Mouse (Mus musculus) retina, adult 2 months (tissue): ENCODE results near the gene Gm9048.
"Not testable (repeated sequence)": the region's sequence is repeated elsewhere in the genome, so short reads cannot be mapped to it uniquely, and the experiment has no call there.

Experiments used
- DNase-seq: peaks from one replicate; pipeline ENCODE4 v3.0.0-alpha.2; 2012; ENCODE audit warnings: low read depth, low spot score

Gm9048 gene

GRCm38 (mm10) chr10:118348579-118348978 is at the start of gene Gm9048:
Gm9048 (minus strand) TSS chr10:118348679.
- DNase-seq = not testable (repeated sequence)

DNA sequence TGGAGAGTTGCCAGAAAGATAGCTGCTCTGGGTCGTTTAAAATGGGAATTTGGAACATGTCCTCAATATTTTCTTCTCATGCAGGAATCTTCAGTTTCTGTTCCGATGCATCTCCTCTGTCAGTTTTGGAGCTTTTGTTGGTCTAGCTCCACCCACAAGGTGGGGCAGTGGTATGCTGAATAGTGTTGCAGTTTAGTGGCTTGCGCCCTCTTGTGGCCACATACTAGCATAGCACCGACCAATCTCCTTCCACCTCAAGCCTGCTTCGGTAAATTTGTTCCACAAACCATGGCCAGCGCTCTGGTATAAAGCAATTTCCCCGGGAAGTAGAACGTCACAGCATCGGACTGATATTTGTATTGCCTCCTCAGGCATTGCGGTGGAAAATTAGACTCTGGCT is 22.0 kb upstream of the Gm9048 start:
- DNase-seq = peak; percentile 63

GRCm38 (mm10) chr10:118369518-118369917 is 21.0 kb upstream of the Gm9048 start:
- DNase-seq = no peak

DNA sequence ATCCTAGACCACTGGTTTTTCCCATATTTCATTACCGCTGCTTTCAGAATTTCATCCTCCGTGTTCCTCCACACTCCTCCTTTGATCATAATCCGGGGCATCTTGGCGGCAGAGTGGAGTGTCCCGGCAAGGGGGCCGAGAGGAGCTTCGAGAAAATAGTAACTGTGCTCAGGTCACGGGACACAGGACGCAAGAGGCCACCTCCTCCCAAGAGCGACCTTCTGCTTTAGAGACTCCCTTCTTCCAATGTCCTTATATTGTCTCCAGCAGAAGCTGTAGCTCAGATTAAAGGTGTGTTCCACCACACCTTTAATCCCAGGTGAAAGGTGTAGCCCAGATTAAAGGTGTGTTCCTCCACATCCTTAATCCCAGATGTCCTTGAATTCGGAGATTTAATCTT is 5.5 kb upstream of the Gm9048 start, which contains the start of gene Gm9049:
TSS of gene Gm9049 (minus strand) at position 101 of the 400 bp plus-strand sequence.
- not testable (repeated sequence) for DNase-seq

DNA sequence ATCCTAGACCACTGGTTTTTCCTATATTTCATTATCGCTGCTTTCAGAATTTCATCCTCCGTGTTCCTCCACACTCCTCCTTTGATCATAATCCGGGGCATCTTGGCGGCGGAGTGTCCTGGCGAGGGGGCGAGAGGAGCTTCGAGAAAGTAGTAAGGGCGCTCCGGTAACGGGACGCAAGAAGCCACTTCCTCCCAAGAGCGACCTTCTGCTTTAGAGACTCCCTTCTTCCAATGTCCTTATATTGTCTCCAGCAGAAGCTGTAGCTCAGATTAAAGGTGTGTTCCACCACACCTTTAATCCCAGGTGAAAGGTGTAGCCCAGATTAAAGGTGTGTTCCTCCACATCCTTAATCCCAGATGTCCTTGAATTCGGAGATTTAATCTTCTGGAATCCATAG is 5.3 kb downstream of the Gm9048 start, which contains the start of gene Gm9046:
TSS of gene Gm9046 (minus strand) at position 101 of the 400 bp plus-strand sequence.
- DNase-seq = not testable (repeated sequence)

DNA sequence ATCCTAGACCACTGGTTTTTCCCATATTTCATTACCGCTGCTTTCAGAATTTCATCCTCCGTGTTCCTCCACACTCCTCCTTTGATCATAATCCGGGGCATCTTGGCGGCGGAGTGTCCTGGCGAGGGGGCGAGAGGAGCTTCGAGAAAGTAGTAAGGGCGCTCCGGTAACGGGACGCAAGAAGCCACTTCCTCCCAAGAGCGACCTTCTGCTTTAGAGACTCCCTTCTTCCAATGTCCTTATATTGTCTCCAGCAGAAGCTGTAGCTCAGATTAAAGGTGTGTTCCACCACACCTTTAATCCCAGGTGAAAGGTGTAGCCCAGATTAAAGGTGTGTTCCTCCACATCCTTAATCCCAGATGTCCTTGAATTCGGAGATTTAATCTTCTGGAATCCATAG is 10.7 kb downstream of the Gm9048 start, which contains the start of gene Gm9045:
TSS of gene Gm9045 (minus strand) at position 101 of the 400 bp plus-strand sequence.
- DNase-seq = not testable (repeated sequence)

GRCm38 (mm10) chr10:118332308-118332707 is 16.2 kb downstream of the Gm9048 start, which contains the start of gene Gm9044:
Gm9044 (minus strand) TSS chr10:118332408.
- DNase-seq = not testable (repeated sequence)

- not testable (repeated sequence) for DNase-seq
Measured at GRCm38 (mm10) chr10:118326869-118327268, 21.6 kb downstream of the Gm9048 start, which contains the start of gene Gm9040. Gm9040 (minus strand) TSS chr10:118326969.

- DNase-seq = no peak
Measured at GRCm38 (mm10) chr10:118319024-118319423, 29.5 kb downstream of the Gm9048 start.

DNA sequence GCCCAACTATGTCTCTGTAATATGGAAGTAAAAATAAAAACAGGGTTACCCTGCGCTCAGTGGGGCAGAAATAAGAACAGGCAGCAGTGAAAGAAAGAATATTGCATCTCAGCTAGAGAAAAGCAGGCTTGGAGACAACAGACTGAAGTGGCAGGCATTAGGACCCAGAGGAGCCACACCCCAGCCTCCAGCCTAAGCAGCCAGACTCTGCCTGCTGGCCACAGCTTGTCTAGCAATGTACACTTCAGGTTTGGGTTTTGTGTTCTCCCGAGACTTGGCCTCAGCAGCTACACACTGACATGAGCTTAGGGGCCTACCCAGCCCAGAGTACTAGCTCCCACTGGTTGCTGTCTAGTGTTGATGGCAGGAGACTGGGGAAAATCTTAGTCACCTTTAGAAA is 46.3 kb downstream of the Gm9048 start:
- DNase-seq = not testable (repeated sequence)
